25 mouse cellular contexts compared by ENCODE assay signal in the genomic region with DNA sequence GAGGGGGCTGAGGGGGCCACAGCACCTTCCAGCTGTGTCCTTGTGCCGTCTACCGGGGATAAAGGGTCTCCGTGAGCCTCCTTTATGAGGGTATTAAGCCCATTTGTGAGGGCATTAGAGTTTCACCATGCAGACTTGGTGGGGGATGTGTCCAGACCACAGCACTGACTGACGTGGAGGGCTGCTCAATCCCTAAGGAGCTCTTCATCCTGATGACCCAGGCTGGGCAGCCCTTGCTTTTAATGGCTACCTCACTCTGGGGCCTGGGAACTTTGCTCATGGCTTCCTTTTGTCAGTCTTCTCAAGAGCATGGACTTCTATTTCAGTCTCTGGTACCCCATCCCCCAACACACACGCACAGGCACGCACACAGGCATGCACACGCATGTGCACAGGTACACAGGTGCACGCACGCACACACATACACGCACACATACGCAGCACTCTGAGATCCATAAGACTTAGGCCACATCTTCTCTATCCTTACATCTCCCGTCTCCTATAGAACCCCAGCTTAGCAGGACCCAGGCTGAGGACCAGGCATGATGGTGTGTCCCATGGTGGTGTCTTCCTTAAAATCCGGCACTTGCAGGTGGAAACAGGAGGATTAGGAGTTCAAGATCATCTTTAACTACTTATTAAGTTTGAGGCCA.
DNase-seq lines count a peak whose midpoint lies in the region; ATAC-seq and TF ChIP-seq lines count a peak whose summit lies in the region.
"Had no signal": no experiment of that assay in that cellular context is flagged by ENCODE, and none has a peak within 500 bp of the region (broad histone marks: within the 10 kb centered on the region; RNA-seq: fewer than 3 reads in every experiment).

No protein-coding gene starts in this region.

- H3K9ac ChIP-seq in heart, embryonic 11.5 days (ENCODE audit: low read depth, low read length), result no peak overlapping the region
- no peak overlapping the region for H3K9ac ChIP-seq in heart, embryonic 16.5 days (ENCODE audit: low read length)
- no peak overlapping the region for H3K9ac ChIP-seq in heart, adult 2 months (ENCODE audit: low read depth, low read length)
- H3K9ac ChIP-seq: embryonic facial prominence, embryonic 13.5 days; forebrain, embryonic 15.5 days; hindbrain, embryonic 12.5 days; intestine, embryonic 15.5 days; liver, embryonic 13.5 days; midbrain, embryonic 13.5 days had no signal

- no peak for TF ChIP-seq POLR2A in heart, adult 2 months (IDR thresholded peaks at IDR 0.05; ENCODE audit: insufficient read depth, low read depth, low read length)
- TF ChIP-seq POLR2A in myocyte (IDR thresholded peaks at IDR 0.05; ENCODE audit: insufficient read length, low read depth), result no peak

- ATAC-seq in heart, embryonic 11.5 days (replicated peaks; ENCODE audit: insufficient number of reproducible peaks, low FRiP score, low TSS enrichment), result no peak
- ATAC-seq in heart, embryonic 16.5 days (replicated peaks; ENCODE audit: extremely low read depth, insufficient read depth, low FRiP score), result no peak
- ATAC-seq: forebrain, embryonic 15.5 days; intestine, embryonic 15.5 days; midbrain, embryonic 13.5 days had no signal

- no peaks in the 10 kb centered on the region for H3K79me2 ChIP-seq in heart, adult 2 months (replicated peaks; ENCODE audit: control insufficient read depth, insufficient read depth, low read length)
- H3K79me2 ChIP-seq in C2C12 (ENCODE audit: control insufficient read depth, insufficient read depth) (peaks cover 7% of the 10 kb centered on the region), myocyte (ENCODE audit: control insufficient read depth, insufficient read depth) (no peaks in the 10 kb centered on the region)

- H3K36me3 ChIP-seq in heart, embryonic 11.5 days (ENCODE audit: control insufficient read depth, insufficient read depth, low read length), result no peaks in the 10 kb centered on the region
- no peaks in the 10 kb centered on the region for H3K36me3 ChIP-seq in heart, embryonic 16.5 days (ENCODE audit: control insufficient read depth, insufficient read depth)
- H3K36me3 ChIP-seq in heart, adult 2 months (ENCODE audit: control insufficient read depth, insufficient read depth, low read length), result no peaks in the 10 kb centered on the region
- H3K36me3 ChIP-seq in C2C12 (ENCODE audit: control insufficient read depth, insufficient read depth), result no peaks in the 10 kb centered on the region
- no peaks in the 10 kb centered on the region for H3K36me3 ChIP-seq in myocyte (ENCODE audit: control insufficient read depth, insufficient read depth)
- H3K36me3 ChIP-seq: embryonic facial prominence, embryonic 13.5 days; forebrain, embryonic 15.5 days; G1E; hindbrain, embryonic 12.5 days; intestine, embryonic 15.5 days; liver, embryonic 13.5 days; midbrain, embryonic 13.5 days had no signal

- H3K4me2 ChIP-seq in heart, embryonic 11.5 days, result no peak overlapping the region
- no peak overlapping the region for H3K4me2 ChIP-seq in heart, embryonic 16.5 days (ENCODE audit: low read depth, low read length)
- H3K4me2 ChIP-seq in myocyte (ENCODE audit: low read depth), result peak overlapping the region; percentile 35
- H3K4me2 ChIP-seq: embryonic facial prominence, embryonic 13.5 days; forebrain, embryonic 15.5 days; hindbrain, embryonic 12.5 days; intestine, embryonic 15.5 days; liver, embryonic 13.5 days; midbrain, embryonic 13.5 days had no signal

- H3K27ac ChIP-seq in heart, embryonic 11.5 days (ENCODE audit: low read depth, low read length), result peak overlapping the region; percentile 75; the same call in 1 of the 2 replicates
- peak overlapping the region; percentile 84 for H3K27ac ChIP-seq in heart, embryonic 16.5 days (ENCODE audit: low read length)
- H3K27ac ChIP-seq in heart, adult 2 months, result no peak overlapping the region; the same call in none of the 2 replicates
- H3K27ac ChIP-seq: embryonic facial prominence, embryonic 13.5 days; forebrain, embryonic 15.5 days; hindbrain, postnatal 0 days; intestine, embryonic 15.5 days; liver, embryonic 13.5 days; macrophage; midbrain, embryonic 13.5 days had no signal

- WGBS in heart, embryonic 11.5 days (ENCODE audit: insufficient replicate concordance), result 83% methylated on average over 13 of the region's 13 CpGs
- WGBS in heart, embryonic 16.5 days, result 82% methylated on average over 13 of the region's 13 CpGs
- WGBS in heart, adult 2 months, result 89% methylated on average over 13 of the region's 13 CpGs

- H3K9me3 ChIP-seq in heart, embryonic 11.5 days (replicated peaks; ENCODE audit: control insufficient read depth, low read length), result no peaks in the 10 kb centered on the region
- no peaks in the 10 kb centered on the region for H3K9me3 ChIP-seq in heart, embryonic 16.5 days (replicated peaks; ENCODE audit: control insufficient read depth, low read length)
- H3K9me3 ChIP-seq: embryonic facial prominence, embryonic 13.5 days; forebrain, embryonic 15.5 days; hindbrain, embryonic 12.5 days; intestine, embryonic 15.5 days; liver, embryonic 13.5 days; midbrain, embryonic 13.5 days had no signal

- H3K4me1 ChIP-seq in heart, embryonic 11.5 days (ENCODE audit: control insufficient read depth, insufficient read depth, low read length), result peaks cover 16% of the 10 kb centered on the region
- peaks cover 19% of the 10 kb centered on the region for H3K4me1 ChIP-seq in heart, embryonic 16.5 days (ENCODE audit: control insufficient read depth, insufficient read depth, low read length)
- peaks cover 3% of the 10 kb centered on the region; the same call in 1 of the 2 replicates for H3K4me1 ChIP-seq in heart, adult 2 months (ENCODE audit: control insufficient read depth, insufficient read depth, low read length)
- H3K4me1 ChIP-seq: intestine, embryonic 15.5 days had no signal

- TF ChIP-seq EP300 in heart, adult 2 months (IDR thresholded peaks at IDR 0.05; ENCODE audit: insufficient read depth, low read depth, low read length), result no peak

- H3K4me3 ChIP-seq in heart, embryonic 11.5 days (ENCODE audit: low read depth, low read length), result no peak overlapping the region
- H3K4me3 ChIP-seq in heart, embryonic 16.5 days (ENCODE audit: low read length), result no peak overlapping the region
- H3K4me3 ChIP-seq in heart, adult 2 months, result no peak overlapping the region
- H3K4me3 ChIP-seq in C2C12 (ENCODE audit: insufficient read depth, poor library complexity, severe bottlenecking) (no peak overlapping the region), myocyte (no peak overlapping the region)
- H3K4me3 ChIP-seq: embryonic facial prominence, embryonic 13.5 days; forebrain, embryonic 15.5 days; hindbrain, embryonic 12.5 days; intestine, embryonic 15.5 days; liver, embryonic 13.5 days; midbrain, embryonic 13.5 days had no signal

- intact Hi-C loops in heart, adult 2 months (cut with DNase I), result no loop called here

- H3K27me3 ChIP-seq in heart, embryonic 11.5 days (ENCODE audit: control insufficient read depth, insufficient read depth, low read length), result no peaks in the 10 kb centered on the region
- no peaks in the 10 kb centered on the region for H3K27me3 ChIP-seq in heart, embryonic 16.5 days (ENCODE audit: control insufficient read depth, insufficient read depth, low read length)
- H3K27me3 ChIP-seq in heart, adult 2 months (ENCODE audit: control insufficient read depth, insufficient read depth, low read length), result no peaks in the 10 kb centered on the region
- H3K27me3 ChIP-seq in C2C12 (ENCODE audit: control insufficient read depth, insufficient read depth, insufficient read length) (no peaks in the 10 kb centered on the region), myocyte (ENCODE audit: control insufficient read depth, insufficient read depth, insufficient read length) (no peaks in the 10 kb centered on the region)
- H3K27me3 ChIP-seq: embryonic facial prominence, embryonic 13.5 days; intestine, embryonic 15.5 days; liver, embryonic 13.5 days; midbrain, embryonic 13.5 days; Patski had no signal

- no peak for TF ChIP-seq CTCF in heart, adult 2 months (IDR thresholded peaks at IDR 0.05)
- no peak for TF ChIP-seq CTCF in C2C12 (IDR thresholded peaks at IDR 0.05; ENCODE audit: control insufficient read depth, insufficient read depth, insufficient read length)

- no peak for DNase-seq in heart, adult 9 months (ENCODE audit: low spot score in 2 of 2)
- DNase-seq in heart, adult 2 months, result no peak
- DNase-seq in adrenal gland, postnatal 25 days, result no peak
- DNase-seq: B cell, adult 2 months; cerebellum, adult 11-12 months; heart, adult 11 months; kidney, adult 2 months; kidney, postnatal 36 days; layer of hippocampus, postnatal 36 days; liver, embryonic 13.5 days; lung, adult 2 months; right cerebral cortex, postnatal 14 days had no signal

- peak overlapping the region; percentile 70 for H3ac ChIP-seq in C2C12 (ENCODE audit: control insufficient read depth, insufficient read length, low read depth)
- no peak overlapping the region for H3ac ChIP-seq in myocyte (ENCODE audit: control insufficient read depth, insufficient read length)

- no peaks in the 10 kb centered on the region for H3K79me3 ChIP-seq in C2C12 (ENCODE audit: low read depth)

TF ChIP-seq in C2C12, 6 proteins besides CTCF, POLR2A, EP300 and RAD21:
- TF ChIP-seq CEBPB (IDR thresholded peaks at IDR 0.05; ENCODE audit: low read depth), result no peak
- peak; percentile 61 for TF ChIP-seq MYOD1 (IDR thresholded peaks at IDR 0.05; ENCODE audit: control insufficient read depth, insufficient read length, low read depth)

TF ChIP-seq in myocyte, 11 proteins besides CTCF, POLR2A, EP300 and RAD21:
- TF ChIP-seq TCF3 (IDR thresholded peaks at IDR 0.05; ENCODE audit: insufficient read length, low read depth) (no peak), REST (IDR thresholded peaks at IDR 0.05; ENCODE audit: insufficient read depth, insufficient read length) (no peak), MYOG (IDR thresholded peaks at IDR 0.05; ENCODE audit: control insufficient read depth in 1 of 3, insufficient read depth in 1 of 3, insufficient read length in 2 of 3, low read depth in 2 of 3) (no peak), USF1 (IDR thresholded peaks at IDR 0.05; ENCODE audit: low read depth) (no peak), POLR2AphosphoS2 (IDR thresholded peaks at IDR 0.05; ENCODE audit: insufficient read length, low read depth) (no peak), MYOD1 (IDR thresholded peaks at IDR 0.05; ENCODE audit: control insufficient read depth in 1 of 3, insufficient read length in 2 of 3, low read depth in 2 of 3) (no peak), E2F4 (IDR thresholded peaks at IDR 0.05; ENCODE audit: insufficient read depth) (no peak), MAX (IDR thresholded peaks at IDR 0.05; ENCODE audit: low read depth) (no peak), CEBPB (IDR thresholded peaks at IDR 0.05; ENCODE audit: insufficient read depth, poor library complexity, severe bottlenecking) (no peak), SRF (IDR thresholded peaks at IDR 0.05; ENCODE audit: control insufficient read depth, insufficient read length, low read depth) (no peak), TCF12 (IDR thresholded peaks at IDR 0.05; ENCODE audit: insufficient read depth, poor library complexity, severe bottlenecking) (no peak)
